28 mouse cellular contexts compared by ENCODE assay signal in the genomic region with DNA sequence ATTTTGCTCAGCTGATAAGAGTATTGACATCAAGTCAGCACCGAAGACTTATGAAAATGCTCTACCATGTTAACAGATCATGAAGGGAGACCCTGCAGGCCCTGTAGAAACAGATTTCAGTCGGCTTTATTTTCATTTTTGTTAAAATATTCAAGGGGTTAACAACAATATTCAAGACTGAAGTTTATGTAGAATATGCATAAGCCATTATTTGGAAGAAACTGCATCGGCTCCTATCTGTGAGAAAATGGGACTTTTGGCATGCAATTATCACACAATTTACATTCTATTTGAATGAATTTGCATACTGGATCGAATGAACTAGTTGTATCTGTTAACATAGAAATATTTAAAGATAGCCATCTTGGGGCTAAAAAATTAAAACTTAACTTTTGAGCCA.
"Had no signal": no experiment of that assay in that cellular context is flagged by ENCODE, and none has a peak within 500 bp of the region (broad histone marks: within the 10 kb centered on the region; RNA-seq: fewer than 3 reads in every experiment).

No protein-coding gene starts in this region.

- H3K9ac ChIP-seq: heart, embryonic 12.5 days; hindbrain, embryonic 12.5 days; hindbrain, embryonic 14.5 days; intestine, embryonic 15.5 days; limb, embryonic 12.5 days; liver, embryonic 13.5 days; liver, embryonic 15.5 days; liver, postnatal 0 days had no signal

- DNase-seq: gastrocnemius, postnatal 10 days; gastrocnemius, postnatal 25 days; heart, adult 18-20 months; heart, postnatal 10 days; heart, postnatal 4 days; kidney, adult 18-20 months; kidney, adult 8-10 months; kidney, postnatal 10 days; kidney, postnatal 25 days; kidney, postnatal 4 days; liver; liver, embryonic 13.5 days; liver, postnatal 0 days had no signal

- H3K27me3 ChIP-seq: heart, embryonic 12.5 days; hindbrain, embryonic 12.5 days; intestine, embryonic 15.5 days; limb, embryonic 12.5 days; liver, embryonic 13.5 days; liver, embryonic 15.5 days had no signal

- H3K27ac ChIP-seq: heart, embryonic 10.5 days; hindbrain, embryonic 10.5 days; hindbrain, embryonic 12.5 days; hindbrain, embryonic 14.5 days; intestine, embryonic 15.5 days; layer of hippocampus, adult 2 months; left cerebral cortex, adult 2 months; limb, embryonic 10.5 days; limb, embryonic 12.5 days; liver, embryonic 13.5 days; liver, embryonic 15.5 days had no signal

- ATAC-seq: hindbrain, embryonic 16.5 days; inflammation-experienced regulatory T-cells, adult 6 months; intestine, embryonic 15.5 days; intestine, postnatal 0 days; liver, postnatal 0 days had no signal

- H3K4me3 ChIP-seq: heart, embryonic 10.5 days; heart, embryonic 12.5 days; hindbrain, embryonic 10.5 days; hindbrain, embryonic 12.5 days; intestine, embryonic 15.5 days; layer of hippocampus, adult 2 months; left cerebral cortex, adult 2 months; limb, embryonic 10.5 days; limb, embryonic 12.5 days; liver, embryonic 13.5 days; liver, embryonic 15.5 days had no signal

- H3K4me2 ChIP-seq: heart, embryonic 12.5 days; hindbrain, embryonic 12.5 days; hindbrain, embryonic 14.5 days; intestine, embryonic 15.5 days; limb, embryonic 12.5 days; liver, embryonic 11.5 days; liver, embryonic 13.5 days; liver, embryonic 15.5 days had no signal

- H3K36me3 ChIP-seq: heart, embryonic 10.5 days; heart, embryonic 12.5 days; hindbrain, embryonic 10.5 days; hindbrain, embryonic 12.5 days; intestine, embryonic 15.5 days; limb, embryonic 10.5 days; limb, embryonic 12.5 days; liver, embryonic 13.5 days; liver, embryonic 15.5 days had no signal

- H3K4me1 ChIP-seq: heart, embryonic 10.5 days; heart, embryonic 12.5 days; hindbrain, embryonic 10.5 days; hindbrain, embryonic 12.5 days; intestine, embryonic 15.5 days; limb, embryonic 10.5 days; limb, embryonic 12.5 days; liver, embryonic 13.5 days; liver, embryonic 15.5 days had no signal

- H3K9me3 ChIP-seq: heart, embryonic 10.5 days; heart, embryonic 12.5 days; hindbrain, embryonic 10.5 days; hindbrain, embryonic 12.5 days; intestine, embryonic 15.5 days; limb, embryonic 10.5 days; limb, embryonic 12.5 days; liver, embryonic 13.5 days; liver, embryonic 15.5 days had no signal
